Mouse (Mus musculus) C2C12 (cell line): ENCODE results near the gene Gm4353.

Source experiments
- CTCF ChIP-seq: IDR thresholded peaks from one replicate; pipeline ENCODE4 v1.5.1; 2011; ENCODE audit not compliant: control insufficient read depth, insufficient read depth, insufficient read length
- FOSL1 ChIP-seq: IDR thresholded peaks from one replicate; pipeline ENCODE4 v1.8.0; 2011; ENCODE audit warnings: mild to moderate bottlenecking, low read length; ENCODE audit not compliant: poor library complexity, insufficient read depth, severe bottlenecking
- MAX ChIP-seq: IDR thresholded peaks from one replicate; pipeline ENCODE4 v1.6.1; 2011; ENCODE audit warnings: mild to moderate bottlenecking, control low read depth

- TF ChIP-seq CTCF: no peak
- TF ChIP-seq MAX: no peak
- no peak for TF ChIP-seq FOSL1
Observed at GRCm38 (mm10) chr7:116121202-116121601, 36.8 kb upstream of the Gm4353 start.
